15 mouse cellular contexts compared by ENCODE assay signal in genomic region chr6:91528265-91528664, GRCm38 (mm10). TPM values are rescaled to one million over a fixed set of nuclear protein-coding genes. Genes with fewer than 3 reads are reported as not detected.
DNase-seq lines count a peak whose midpoint lies in the region; ATAC-seq lines count a peak whose summit lies in the region.
"Had no signal": no experiment of that assay in that cellular context is flagged by ENCODE, and none has a peak within 500 bp of the region (broad histone marks: within the 10 kb centered on the region; RNA-seq: fewer than 3 reads in every experiment).

No protein-coding gene starts in this region.

- ATAC-seq in kidney, embryonic 15.5 days (replicated peaks; ENCODE audit: low FRiP score) = no peak
- no peak for ATAC-seq in heart, embryonic 11.5 days (replicated peaks; ENCODE audit: insufficient number of reproducible peaks, low FRiP score, low TSS enrichment)
- ATAC-seq: forebrain, embryonic 15.5 days; intestine, embryonic 16.5 days; midbrain, embryonic 16.5 days had no signal

- no peak overlapping the region for H3K4me3 ChIP-seq in kidney, embryonic 15.5 days (replicated peaks)
- H3K4me3 ChIP-seq in embryonic facial prominence, embryonic 10.5 days = no peak overlapping the region
- no peak overlapping the region for H3K4me3 ChIP-seq in heart, embryonic 11.5 days (ENCODE audit: low read depth, low read length)
- H3K4me3 ChIP-seq: embryonic facial prominence, embryonic 13.5 days; forebrain, embryonic 15.5 days; liver, embryonic 15.5 days had no signal

- H3K36me3 ChIP-seq in kidney, embryonic 15.5 days = peaks cover 15% of the 10 kb centered on the region
- H3K36me3 ChIP-seq in embryonic facial prominence, embryonic 10.5 days (replicated peaks) = peaks cover 42% of the 10 kb centered on the region
- H3K36me3 ChIP-seq in heart, embryonic 11.5 days (ENCODE audit: control insufficient read depth, insufficient read depth, low read length) = peaks cover 2% of the 10 kb centered on the region; the same call in 1 of the 2 replicates

- H3K4me2 ChIP-seq in kidney, embryonic 15.5 days = no peak overlapping the region
- no peak overlapping the region for H3K4me2 ChIP-seq in heart, embryonic 11.5 days
- H3K4me2 ChIP-seq: embryonic facial prominence, embryonic 13.5 days; forebrain, embryonic 15.5 days; liver, embryonic 15.5 days had no signal

- no peaks in the 10 kb centered on the region for H3K9me3 ChIP-seq in kidney, embryonic 15.5 days (replicated peaks)
- no peaks in the 10 kb centered on the region for H3K9me3 ChIP-seq in embryonic facial prominence, embryonic 10.5 days
- no peaks in the 10 kb centered on the region for H3K9me3 ChIP-seq in heart, embryonic 11.5 days (replicated peaks; ENCODE audit: control insufficient read depth, low read length)
- H3K9me3 ChIP-seq: embryonic facial prominence, embryonic 13.5 days; forebrain, embryonic 15.5 days; liver, embryonic 15.5 days had no signal

- no peaks in the 10 kb centered on the region for H3K27me3 ChIP-seq in kidney, embryonic 15.5 days
- no peaks in the 10 kb centered on the region for H3K27me3 ChIP-seq in embryonic facial prominence, embryonic 10.5 days (replicated peaks; ENCODE audit: low read depth, poor library complexity, severe bottlenecking)
- H3K27me3 ChIP-seq in heart, embryonic 11.5 days (ENCODE audit: control insufficient read depth, insufficient read depth, low read length) = peaks cover 18% of the 10 kb centered on the region; the same call in 1 of the 2 replicates
- H3K27me3 ChIP-seq: embryonic facial prominence, embryonic 13.5 days; forebrain, embryonic 15.5 days; liver, embryonic 15.5 days had no signal

- H3K4me1 ChIP-seq in kidney, embryonic 15.5 days = peaks cover 11% of the 10 kb centered on the region
- peaks cover 13% of the 10 kb centered on the region for H3K4me1 ChIP-seq in embryonic facial prominence, embryonic 10.5 days
- H3K4me1 ChIP-seq in heart, embryonic 11.5 days (ENCODE audit: control insufficient read depth, insufficient read depth, low read length) = 0 out of 2 replicates have a peak, but pooled peaks cover 3% of the 10 kb centered on the region
- H3K4me1 ChIP-seq: forebrain, embryonic 15.5 days had no signal

- H3K27ac ChIP-seq in kidney, embryonic 15.5 days = no peak overlapping the region
- H3K27ac ChIP-seq in embryonic facial prominence, embryonic 10.5 days (replicated peaks) = 0 out of 2 replicates have a peak overlapping the region, but pooled peaks have one; percentile 15
- H3K27ac ChIP-seq in heart, embryonic 11.5 days (ENCODE audit: low read depth, low read length) = peak overlapping the region; percentile 35; the same call in 1 of the 2 replicates
- H3K27ac ChIP-seq: embryonic facial prominence, embryonic 13.5 days; forebrain, embryonic 15.5 days; liver, embryonic 15.5 days had no signal

- WGBS in kidney, embryonic 15.5 days = 74% methylated on average over 7 of the region's 7 CpGs
- WGBS in embryonic facial prominence, embryonic 10.5 days = 83% methylated on average over 7 of the region's 7 CpGs
- 64% methylated on average over 7 of the region's 7 CpGs for WGBS in heart, embryonic 11.5 days (ENCODE audit: insufficient replicate concordance)

- H3K9ac ChIP-seq in kidney, embryonic 15.5 days = no peak overlapping the region
- H3K9ac ChIP-seq in heart, embryonic 11.5 days (ENCODE audit: low read depth, low read length) = no peak overlapping the region
- H3K9ac ChIP-seq: embryonic facial prominence, embryonic 13.5 days; forebrain, embryonic 15.5 days; liver, embryonic 15.5 days had no signal

- DNase-seq in kidney, postnatal 36 days = peak; percentile 35 to 47
- no peak for DNase-seq in embryonic facial prominence, embryonic 10.5 days (ENCODE audit: low spot score)
- peak; percentile 71 for DNase-seq in heart, postnatal 4 days
- DNase-seq in urinary bladder, postnatal 10 days (ENCODE audit: low spot score) = no peak
- DNase-seq in thymus, postnatal 0 days (ENCODE audit: low spot score) = no peak
- DNase-seq: cerebellum, adult 9-11 months; lung, postnatal 36 days; right cerebral cortex, adult 18-20 months had no signal

RNA-seq across cellular contexts. Expression of gene Lsm3, which starts 12.5 kb away (rescaled TPM):
- 280 and 313 TPM in 2 replicates for polyA plus RNA-seq in kidney, embryonic 15.5 days (2015; fragmentation: Nextera tagmentation; extraction: Ambion mirVana)
- polyA plus RNA-seq in embryonic facial prominence, embryonic 10.5 days (2016; fragmentation: Nextera tagmentation; extraction: Ambion mirVana) = 444 and 453 TPM in 2 replicates
- 196 and 209 TPM in 2 replicates for polyA plus RNA-seq in heart, embryonic 11.5 days (2014; fragmentation: Nextera tagmentation; extraction: Ambion mirVana)
- total RNA-seq in heart, postnatal 4 days (2021) = 100 to 1,000 TPM in 1 of 2 experiments, 10 to 100 TPM in 1; 96.0 to 101 TPM
- polyA plus RNA-seq in thymus, postnatal 0 days (2015; fragmentation: Nextera tagmentation; extraction: Ambion mirVana) = 327 and 351 TPM in 2 replicates

RNA-seq across cellular contexts. Expression of gene Xpc, which starts 12.6 kb away (rescaled TPM):
- 25.1 and 25.5 TPM in 2 replicates for polyA plus RNA-seq in kidney, embryonic 15.5 days (2015; fragmentation: Nextera tagmentation; extraction: Ambion mirVana)
- polyA plus RNA-seq in embryonic facial prominence, embryonic 10.5 days (2016; fragmentation: Nextera tagmentation; extraction: Ambion mirVana) = 26.7 and 27.3 TPM in 2 replicates
- 9.4 and 10.6 TPM in 2 replicates for polyA plus RNA-seq in heart, embryonic 11.5 days (2014; fragmentation: Nextera tagmentation; extraction: Ambion mirVana)
- total RNA-seq in heart, postnatal 4 days (2021) = 10 to 100 TPM in 1 of 2 experiments, 1 to 10 TPM in 1; 9.2 to 10.4 TPM
- 26.4 and 27.5 TPM in 2 replicates for polyA plus RNA-seq in thymus, postnatal 0 days (2015; fragmentation: Nextera tagmentation; extraction: Ambion mirVana)

RNA-seq across cellular contexts. Expression of gene Tmem43, which starts 54.8 kb away (rescaled TPM):
- 44.7 and 46.5 TPM in 2 replicates for polyA plus RNA-seq in kidney, embryonic 15.5 days (2015; fragmentation: Nextera tagmentation; extraction: Ambion mirVana)
- 62.5 and 66.1 TPM in 2 replicates for polyA plus RNA-seq in embryonic facial prominence, embryonic 10.5 days (2016; fragmentation: Nextera tagmentation; extraction: Ambion mirVana)
- 29.1 and 34.3 TPM in 2 replicates for polyA plus RNA-seq in heart, embryonic 11.5 days (2014; fragmentation: Nextera tagmentation; extraction: Ambion mirVana)
- 10 to 100 TPM; 21.3 to 24.4 TPM for total RNA-seq in heart, postnatal 4 days (2021)
- polyA plus RNA-seq in thymus, postnatal 0 days (2015; fragmentation: Nextera tagmentation; extraction: Ambion mirVana) = 44.3 and 44.5 TPM in 2 replicates

RNA-seq across cellular contexts. Expression of gene Chchd4, which starts 54.9 kb away (rescaled TPM):
- 30.2 and 30.7 TPM in 2 replicates for polyA plus RNA-seq in kidney, embryonic 15.5 days (2015; fragmentation: Nextera tagmentation; extraction: Ambion mirVana)
- 35.3 and 38.2 TPM in 2 replicates for polyA plus RNA-seq in embryonic facial prominence, embryonic 10.5 days (2016; fragmentation: Nextera tagmentation; extraction: Ambion mirVana)
- 32.8 and 33.4 TPM in 2 replicates for polyA plus RNA-seq in heart, embryonic 11.5 days (2014; fragmentation: Nextera tagmentation; extraction: Ambion mirVana)
- 10 to 100 TPM; 19.3 to 19.8 TPM for total RNA-seq in heart, postnatal 4 days (2021)
- polyA plus RNA-seq in thymus, postnatal 0 days (2015; fragmentation: Nextera tagmentation; extraction: Ambion mirVana) = 21.6 and 23.7 TPM in 2 replicates

Comparison
In these comparisons a context has a peak if more than half of its experiments do, and no peak if none do; other contexts are left out.
1. DNase-seq: peak in kidney, postnatal 36 days (2 of 2) and heart, postnatal 4 days (single experiment); none in embryonic facial prominence, embryonic 10.5 days (single experiment), urinary bladder, postnatal 10 days (single experiment) and thymus, postnatal 0 days (single experiment).